Mouse (Mus musculus) hindbrain, embryonic 15.5 days (tissue): ENCODE measurements around the gene Litaf. TPM values are rescaled to one million over a fixed set of nuclear protein-coding genes. Genes with fewer than 3 reads are reported as not detected.

Source experiments
- ATAC-seq: fragments of 200-750 bp; cut with Nextera tagmentation; 2 replicates; pipeline ENCODE4 v1.8.0; 2017; ENCODE audit warnings: low read depth, moderate number of reproducible peaks, moderate TSS enrichment; ENCODE audit not compliant: low FRiP score
- H3K27ac ChIP-seq: fragments of 300-500 bp; sonication (generic); replicated peaks from 2 replicates; pipeline ENCODE4 v1.5.1; 2015; ENCODE audit warnings: mild to moderate bottlenecking, inconsistent platforms
- H3K27me3 ChIP-seq: fragments of 300-500 bp; sonication (generic); 2 replicates; pipeline ENCODE4 v1.6.1; 2015; ENCODE audit warnings: control low read depth, inconsistent platforms
- H3K36me3 ChIP-seq: fragments of 300-500 bp; sonication (generic); 2 replicates; pipeline ENCODE4 v1.6.1; 2015; ENCODE audit warnings: control low read depth, inconsistent platforms
- H3K4me1 ChIP-seq: fragments of 300-500 bp; sonication (generic); replicated peaks from 2 replicates; pipeline ENCODE4 v1.6.1; 2015; ENCODE audit warnings: control low read depth, inconsistent platforms
- H3K4me2 ChIP-seq: fragments of 300-500 bp; sonication (generic); 2 replicates; pipeline ENCODE4 v1.6.1; 2015; ENCODE audit warnings: moderate library complexity, mild to moderate bottlenecking, inconsistent platforms
- H3K4me3 ChIP-seq: fragments of 300-500 bp; sonication (generic); 2 replicates; pipeline ENCODE4 v1.5.1; 2015; ENCODE audit warnings: mild to moderate bottlenecking, inconsistent platforms
- H3K9ac ChIP-seq: fragments of 300-500 bp; sonication (generic); 2 replicates; pipeline ENCODE4 v1.6.1; 2015; ENCODE audit warnings: inconsistent platforms
- H3K9me3 ChIP-seq: fragments of 300-500 bp; sonication (generic); 2 replicates; pipeline ENCODE4 v1.6.1; 2016; ENCODE audit warnings: control low read depth, inconsistent platforms
- WGBS: fragments of 180-500 bp; shearing (Covaris S2); methylation state at CpG from one replicate; pipeline ENCODE4 v1.1.7; 2015; 5-methylcytosine and 5-hydroxymethylcytosine counted together
- polyA plus RNA-seq: library from polyadenylated mRNA; unstranded; fragments of >200 nt; fragmentation: Nextera tagmentation; extraction: Ambion mirVana; gene quantifications from 2 replicates; pipeline ENCODE4 v1.2.1, GENCODE M21; 2015

Litaf gene
- polyA plus RNA-seq, 1 experiment from 2014 or later: 32.2 TPM

DNA sequence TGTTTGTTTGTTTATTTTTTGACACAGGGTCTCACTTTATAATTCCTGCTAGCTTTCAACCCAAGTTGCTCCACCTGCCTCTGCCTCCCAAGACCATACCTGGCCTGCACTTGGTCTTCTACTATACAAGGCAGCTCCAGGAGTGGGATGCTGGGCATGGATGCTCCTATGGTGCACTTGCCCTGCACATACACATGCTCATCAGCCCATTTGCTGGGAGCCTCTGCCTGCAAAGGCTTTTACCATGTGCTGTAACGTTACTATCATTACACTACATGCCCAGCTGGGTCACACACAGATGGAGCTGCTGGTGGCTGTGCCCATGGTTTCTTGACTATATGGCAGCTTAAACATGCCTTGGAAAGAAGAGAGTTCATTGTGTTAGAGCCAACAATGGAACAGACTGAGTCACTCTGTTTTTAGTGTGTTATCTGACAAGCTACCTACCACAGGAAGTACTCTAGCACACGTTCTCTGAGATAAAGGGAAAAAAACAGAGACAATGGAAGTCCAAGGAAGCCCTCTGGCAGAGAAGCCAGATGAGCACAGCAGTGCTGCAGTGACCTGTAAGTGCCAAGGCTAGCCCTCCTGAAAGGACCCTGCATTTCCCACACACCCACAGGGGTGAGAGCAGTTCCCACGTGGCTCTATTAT lies 12.4 kb upstream of the Litaf start:
- Histone ChIP-seq H3K27ac (no peak overlapping the region), H3K27me3 (no peaks in the 10 kb centered on the region), H3K36me3 (peaks cover 44% of the 10 kb centered on the region), H3K4me1 (peaks cover 15% of the 10 kb centered on the region), H3K9me3 (no peaks in the 10 kb centered on the region), H3K4me3 (no peak overlapping the region), H3K4me2 (no peak overlapping the region), H3K9ac (no peak overlapping the region)
- 77% methylated on average over 3 of the region's 3 CpGs for WGBS
- no peak for ATAC-seq

DNA sequence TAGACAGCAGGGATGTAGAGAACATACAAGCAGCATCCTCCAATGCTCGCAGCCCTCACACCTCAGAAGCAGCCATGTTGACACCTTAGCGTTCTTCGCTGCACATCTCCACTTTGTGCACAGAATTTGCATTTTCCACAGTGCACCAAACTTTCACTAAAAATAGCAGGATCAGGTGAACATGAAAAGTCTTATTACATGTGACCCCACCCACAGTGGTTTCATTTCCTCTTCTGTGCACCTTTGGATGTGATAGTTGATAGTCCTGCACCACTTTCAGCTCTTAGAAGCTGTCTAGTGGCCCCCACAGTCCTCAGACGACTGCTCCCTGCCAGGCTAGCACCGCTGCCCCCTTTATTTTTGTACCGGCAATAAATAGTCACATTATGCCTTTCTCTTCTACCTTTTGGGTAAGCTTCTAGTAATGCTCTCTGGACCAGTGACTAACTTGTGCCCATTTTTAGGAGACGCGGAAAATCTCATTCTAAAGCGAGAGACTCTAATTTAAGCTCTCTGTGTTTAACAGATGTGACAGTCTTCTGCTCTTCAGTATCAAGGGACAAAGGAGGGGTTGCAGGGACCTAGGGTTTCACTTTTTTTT lies 11.7 kb upstream of the Litaf start:
- 90% methylated on average over 9 of the region's 9 CpGs for WGBS
- H3K36me3 ChIP-seq: peaks cover 43% of the 10 kb centered on the region
- no peak overlapping the region for H3K4me3 ChIP-seq
- no peak overlapping the region for H3K9ac ChIP-seq
- ATAC-seq: no peak
- H3K27me3 ChIP-seq: no peaks in the 10 kb centered on the region
- no peak overlapping the region for H3K4me2 ChIP-seq
- no peak overlapping the region for H3K27ac ChIP-seq
- H3K4me1 ChIP-seq: peaks cover 21% of the 10 kb centered on the region
- no peaks in the 10 kb centered on the region for H3K9me3 ChIP-seq

DNA sequence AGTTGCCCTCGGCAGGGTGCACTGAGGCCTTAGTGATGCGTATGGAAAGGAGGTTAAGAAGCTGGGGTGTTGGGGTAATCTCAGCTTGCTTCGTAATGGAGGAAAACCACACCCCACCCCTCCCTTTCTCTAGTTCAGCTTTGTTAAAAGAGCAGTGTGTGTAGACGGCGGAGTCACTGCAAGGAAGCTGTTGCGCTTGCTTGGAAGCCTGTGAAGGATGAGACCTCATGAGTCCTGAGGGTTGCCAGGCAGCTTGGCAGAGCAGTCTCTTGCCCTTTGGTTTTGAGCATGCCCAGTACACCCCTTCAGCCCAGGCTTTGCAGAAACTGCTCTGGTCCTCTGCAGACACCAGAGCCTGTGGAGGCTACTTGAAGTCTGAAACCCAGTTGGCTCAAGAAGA lies 7.1 kb upstream of the Litaf start:
- no peak overlapping the region for H3K4me2 ChIP-seq
- no peak overlapping the region for H3K4me3 ChIP-seq
- 62% methylated on average over 6 of the region's 6 CpGs for WGBS
- H3K27ac ChIP-seq: peak overlapping the region; percentile 49; the same call in 1 of the 2 replicates
- peaks cover 34% of the 10 kb centered on the region for H3K36me3 ChIP-seq
- peaks cover 65% of the 10 kb centered on the region for H3K4me1 ChIP-seq
- ATAC-seq: no peak
- no peak overlapping the region for H3K9ac ChIP-seq
- no peaks in the 10 kb centered on the region for H3K27me3 ChIP-seq
- no peaks in the 10 kb centered on the region for H3K9me3 ChIP-seq

DNA sequence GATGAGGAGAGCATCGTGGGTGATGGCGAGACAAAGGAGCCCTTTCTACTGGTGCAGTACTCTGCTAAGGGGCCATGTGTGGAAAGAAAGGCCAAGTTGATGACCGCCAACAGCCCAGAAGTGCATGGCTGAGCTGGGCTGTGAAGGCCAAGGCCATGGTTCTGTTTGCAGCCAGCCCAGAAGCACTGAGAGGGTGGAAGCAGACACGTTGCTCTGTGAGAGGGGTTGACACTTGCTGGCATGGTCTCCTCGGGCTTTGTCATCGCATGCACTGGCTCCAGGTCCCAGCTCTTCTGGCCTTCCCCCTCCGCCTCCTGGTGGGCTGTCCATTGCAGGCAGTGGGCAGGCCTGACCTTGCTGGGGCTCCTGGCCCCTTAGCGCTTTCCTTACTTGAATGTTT lies 6.5 kb upstream of the Litaf start:
- Histone ChIP-seq H3K9me3 (no peaks in the 10 kb centered on the region), H3K36me3 (peaks cover 34% of the 10 kb centered on the region), H3K27ac (peak overlapping the region; percentile 49; the same call in 1 of the 2 replicates), H3K27me3 (no peaks in the 10 kb centered on the region), H3K9ac (no peak overlapping the region), H3K4me3 (no peak overlapping the region), H3K4me2 (no peak overlapping the region), H3K4me1 (peaks cover 71% of the 10 kb centered on the region)
- 73% methylated on average over 8 of the region's 8 CpGs for WGBS
- no peak for ATAC-seq

DNA sequence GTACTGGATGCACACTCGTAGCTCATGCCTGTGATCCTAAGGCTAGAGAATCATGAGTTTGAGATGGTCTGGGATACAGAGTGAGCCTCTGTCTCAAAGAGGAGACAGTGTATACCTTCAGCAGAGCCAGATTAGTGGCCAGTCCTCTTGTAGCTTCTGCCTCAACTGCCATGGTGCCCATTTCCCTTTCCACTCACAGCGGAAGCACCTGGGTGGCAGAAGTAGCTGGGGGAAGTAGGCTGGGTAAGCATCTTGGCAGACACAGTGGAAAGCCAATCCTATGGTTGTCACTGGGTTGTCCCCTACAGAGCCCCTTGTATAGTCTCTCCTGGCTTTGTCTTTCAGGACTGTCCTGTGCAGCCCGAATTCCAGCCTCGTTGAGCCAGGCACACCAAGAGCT lies 5.9 kb upstream of the Litaf start:
- no peak for ATAC-seq
- Histone ChIP-seq H3K9ac (no peak overlapping the region), H3K4me2 (no peak overlapping the region), H3K36me3 (peaks cover 34% of the 10 kb centered on the region), H3K27me3 (no peaks in the 10 kb centered on the region), H3K4me3 (no peak overlapping the region), H3K27ac (no peak overlapping the region), H3K4me1 (peaks cover 75% of the 10 kb centered on the region), H3K9me3 (no peaks in the 10 kb centered on the region)
- 87% methylated on average over 4 of the region's 4 CpGs for WGBS

DNA sequence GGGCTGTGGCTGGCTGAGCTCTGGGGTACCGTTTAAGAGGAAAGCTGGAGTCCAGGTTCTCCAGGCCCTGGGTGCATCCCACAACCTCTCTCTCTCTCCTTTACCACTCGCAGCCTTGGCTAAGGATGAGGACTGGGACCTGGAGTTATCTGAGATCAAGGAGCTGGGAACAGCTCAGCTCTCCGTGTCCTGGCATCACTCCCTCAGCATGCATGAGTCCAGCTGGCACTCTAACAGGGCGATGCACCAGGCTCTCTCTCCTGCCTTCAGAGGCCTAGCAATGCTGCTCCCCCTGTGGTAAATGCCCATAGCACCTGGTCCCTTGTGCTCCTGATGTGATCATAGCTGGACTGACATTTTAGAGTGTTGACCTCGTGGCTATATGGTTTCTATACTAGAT lies 5.2 kb upstream of the Litaf start:
- Histone ChIP-seq H3K4me2 (no peak overlapping the region), H3K9ac (no peak overlapping the region), H3K9me3 (no peaks in the 10 kb centered on the region), H3K4me3 (no peak overlapping the region), H3K36me3 (peaks cover 34% of the 10 kb centered on the region), H3K27ac (no peak overlapping the region), H3K27me3 (no peaks in the 10 kb centered on the region), H3K4me1 (peaks cover 75% of the 10 kb centered on the region)
- no peak for ATAC-seq
- WGBS: 77% methylated on average over 5 of the region's 5 CpGs

DNA sequence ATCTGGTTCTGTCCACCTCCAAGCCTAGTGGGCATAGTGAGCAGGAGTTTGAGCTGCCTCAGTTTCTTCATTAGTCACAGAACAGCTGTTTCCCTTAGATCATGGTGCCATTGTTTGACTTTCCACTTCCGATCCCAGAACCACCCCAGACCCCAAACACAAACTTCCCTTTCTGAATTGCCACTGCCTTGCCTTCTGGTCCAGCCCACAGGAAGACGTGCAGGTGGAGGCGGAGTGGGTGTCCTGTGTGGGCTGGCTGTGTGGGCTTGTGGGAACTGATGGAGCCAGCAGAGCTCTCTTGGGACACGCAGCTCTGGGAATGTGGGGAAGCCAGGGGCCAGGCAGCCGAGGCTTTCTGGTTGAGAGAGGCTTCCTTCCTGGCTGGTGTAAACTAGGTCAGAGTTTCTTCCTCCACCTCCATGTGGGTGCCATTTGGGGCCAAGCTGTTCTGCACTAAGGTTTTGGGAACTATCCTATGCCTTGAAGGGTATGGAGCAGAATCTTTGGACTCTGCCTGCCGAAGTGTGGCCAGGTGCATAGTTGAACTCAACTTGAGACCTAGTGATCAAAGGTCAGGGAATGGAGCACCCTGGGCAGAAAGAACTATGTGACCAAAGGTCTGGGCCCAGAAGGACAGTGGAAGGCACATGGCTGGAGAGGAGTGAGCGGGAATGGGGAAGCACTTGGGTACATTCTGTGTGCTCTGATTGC lies 3.9 kb upstream of the Litaf start:
- peak overlapping the region; percentile 34 for H3K27ac ChIP-seq
- 78% methylated on average over 7 of the region's 7 CpGs for WGBS
- peaks cover 78% of the 10 kb centered on the region for H3K4me1 ChIP-seq
- H3K9ac ChIP-seq: no peak overlapping the region
- peak overlapping the region; percentile 74 for H3K4me2 ChIP-seq
- no peaks in the 10 kb centered on the region for H3K9me3 ChIP-seq
- H3K4me3 ChIP-seq: no peak overlapping the region
- no peak for ATAC-seq
- H3K36me3 ChIP-seq: peaks cover 26% of the 10 kb centered on the region
- no peaks in the 10 kb centered on the region for H3K27me3 ChIP-seq

DNA sequence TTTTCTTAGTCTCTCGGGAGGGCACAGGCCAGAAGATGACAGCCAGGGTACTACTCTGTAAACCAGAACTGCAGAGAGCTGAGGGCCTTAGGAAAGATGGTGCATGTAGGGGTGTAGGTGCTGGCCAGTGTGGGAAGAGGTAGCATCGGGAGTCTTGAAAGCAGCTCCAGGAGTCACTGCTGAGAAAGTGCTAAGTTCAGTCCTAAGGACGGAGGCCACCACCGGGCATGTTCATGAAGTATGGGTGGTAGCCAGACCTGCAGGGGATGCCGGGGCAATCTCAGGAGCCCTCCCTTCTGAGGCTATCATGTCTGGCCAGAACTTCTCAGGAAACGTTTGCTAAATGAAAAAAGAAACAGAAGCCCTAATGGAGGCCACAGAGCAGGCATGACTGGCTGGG lies 3.3 kb upstream of the Litaf start:
- no peak overlapping the region for H3K4me3 ChIP-seq
- H3K9me3 ChIP-seq: no peaks in the 10 kb centered on the region
- ATAC-seq: no peak
- H3K9ac ChIP-seq: no peak overlapping the region
- no peak overlapping the region; the same call in 1 of the 2 replicates for H3K27ac ChIP-seq
- no peaks in the 10 kb centered on the region for H3K27me3 ChIP-seq
- H3K4me2 ChIP-seq: peak overlapping the region; percentile 74
- H3K4me1 ChIP-seq: peaks cover 81% of the 10 kb centered on the region
- H3K36me3 ChIP-seq: peaks cover 22% of the 10 kb centered on the region
- WGBS: 78% methylated on average over 6 of the region's 6 CpGs

DNA sequence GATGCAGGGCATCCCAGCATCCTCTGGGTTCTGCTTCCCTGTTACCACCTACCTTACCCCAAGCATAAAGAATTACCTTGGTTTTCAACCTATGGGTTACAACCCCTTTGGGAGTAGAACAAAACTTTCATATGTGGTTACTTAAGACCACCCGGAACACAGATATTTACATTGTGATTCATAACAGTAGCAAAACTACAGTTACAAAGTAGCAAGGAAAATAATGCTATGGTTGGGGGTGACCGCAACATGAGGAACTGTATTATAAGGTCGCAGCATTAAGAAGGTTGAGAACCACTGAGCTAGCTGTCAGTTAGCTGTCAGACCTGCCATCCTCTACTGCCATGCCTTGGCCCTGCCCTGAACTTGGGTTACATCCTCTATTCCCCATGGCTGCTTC lies 2.7 kb upstream of the Litaf start:
- 91% methylated on average over 3 of the region's 3 CpGs for WGBS

DNA sequence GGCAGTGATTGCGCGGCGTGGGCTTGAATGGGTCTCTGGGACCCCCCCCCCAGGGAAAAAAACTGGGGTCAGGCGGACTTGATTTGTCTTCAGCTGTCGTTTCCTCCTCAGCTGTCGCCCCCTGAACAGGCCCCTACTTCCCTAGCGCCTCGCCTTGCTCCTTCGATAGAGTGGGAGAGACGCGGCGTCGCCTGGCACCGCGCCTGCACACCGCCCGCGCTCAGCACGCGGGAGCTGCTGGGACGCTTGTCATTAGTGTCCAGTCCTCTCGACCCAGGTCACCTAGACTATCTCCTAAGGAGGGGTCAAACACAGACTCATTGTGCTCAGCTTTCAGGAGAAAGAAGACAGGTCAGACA lies 855 bp upstream of the Litaf start:
- H3K4me3 ChIP-seq: peak overlapping the region; percentile 87
- under 1% methylated on average over 21 of the region's 22 CpGs for WGBS

More for the DNA sequence above, 2.7 kb upstream of the Litaf start:
- H3K27me3 ChIP-seq: no peaks in the 10 kb centered on the region
- H3K9ac ChIP-seq: 0 out of 2 replicates have a peak overlapping the region, but pooled peaks have one; percentile 10
- H3K4me1 ChIP-seq: peaks cover 77% of the 10 kb centered on the region
- no peak overlapping the region for H3K27ac ChIP-seq
- no peaks in the 10 kb centered on the region for H3K9me3 ChIP-seq
- peak overlapping the region; percentile 74 for H3K4me2 ChIP-seq
- peaks cover 16% of the 10 kb centered on the region for H3K36me3 ChIP-seq
- 0 out of 2 replicates have a peak overlapping the region, but pooled peaks have one; percentile 87 for H3K4me3 ChIP-seq
- no peak for ATAC-seq

DNA sequence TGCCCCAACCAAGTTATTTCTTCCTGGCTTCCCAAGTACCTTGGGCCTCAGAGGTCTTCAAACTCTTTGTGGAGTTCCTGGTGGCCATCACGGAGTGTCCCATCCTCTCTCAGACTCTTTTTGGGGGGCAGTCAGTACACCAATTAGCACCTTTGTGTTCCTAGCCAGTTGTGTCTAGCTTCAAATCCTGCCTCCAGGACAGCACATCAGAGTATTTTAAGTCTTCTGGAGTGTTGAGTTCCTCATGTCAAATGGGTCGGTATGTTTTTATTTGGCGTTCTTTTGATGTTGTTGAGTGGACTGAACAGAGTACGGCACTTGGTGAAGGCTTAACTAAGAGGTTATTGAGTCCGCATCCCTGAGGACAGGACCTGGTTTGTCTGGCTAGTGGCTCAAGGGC lies 526 bp downstream of the Litaf start:
- H3K4me2 ChIP-seq: peak overlapping the region; percentile 74
- no peaks in the 10 kb centered on the region for H3K27me3 ChIP-seq
- no peaks in the 10 kb centered on the region for H3K9me3 ChIP-seq
- WGBS: 63% methylated on average over 5 of the region's 5 CpGs
- H3K4me1 ChIP-seq: peaks cover 59% of the 10 kb centered on the region
- H3K36me3 ChIP-seq: no peaks in the 10 kb centered on the region
- H3K27ac ChIP-seq: peak overlapping the region; percentile 98
- peak overlapping the region; percentile 55 for H3K9ac ChIP-seq
- peak overlapping the region; percentile 87 for H3K4me3 ChIP-seq
- ATAC-seq: no peak

More for the DNA sequence above, 855 bp upstream of the Litaf start:
- Histone ChIP-seq H3K36me3 (no peaks in the 10 kb centered on the region; the same call in 1 of the 2 replicates), H3K9me3 (no peaks in the 10 kb centered on the region), H3K4me1 (peaks cover 71% of the 10 kb centered on the region), H3K9ac (peak overlapping the region; percentile 95), H3K27me3 (no peaks in the 10 kb centered on the region), H3K4me2 (peak overlapping the region; percentile 74), H3K27ac (peak overlapping the region; percentile 98)
- peak; percentile 25 for ATAC-seq

DNA sequence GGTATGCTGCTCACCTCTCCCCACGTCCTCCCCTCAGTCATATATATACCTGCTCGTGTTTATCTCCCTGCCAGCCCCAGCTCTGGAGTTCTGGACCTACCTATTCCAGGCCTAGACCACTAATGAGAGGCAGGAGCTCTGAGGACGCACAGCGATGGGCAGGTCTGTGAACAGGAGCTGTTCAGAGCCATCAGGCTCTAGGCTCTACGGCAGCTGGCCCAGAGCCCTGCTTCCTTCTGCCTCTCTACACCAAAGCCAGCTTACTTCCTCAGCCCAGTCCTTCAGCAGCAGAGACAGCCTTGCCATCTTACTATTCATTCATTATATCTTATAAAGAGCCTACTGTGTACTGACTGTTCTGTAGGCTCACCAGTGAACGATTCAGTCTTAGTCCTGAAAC lies 1.2 kb downstream of the Litaf start:
- Histone ChIP-seq H3K9me3 (no peaks in the 10 kb centered on the region), H3K4me2 (peak overlapping the region; percentile 74; the same call in 1 of the 2 replicates), H3K9ac (no peak overlapping the region), H3K4me1 (peaks cover 52% of the 10 kb centered on the region), H3K36me3 (no peaks in the 10 kb centered on the region), H3K27ac (no peak overlapping the region), H3K4me3 (no peak overlapping the region), H3K27me3 (no peaks in the 10 kb centered on the region)
- no peak for ATAC-seq
- 84% methylated on average over 6 of the region's 6 CpGs for WGBS
